Mouse (Mus musculus): ENCODE measurements around the gene Six3.
A peak's percentile ranks its signal among the peaks of the same experiment; 100 is the strongest.

The Six3 gene

GRCm38 (mm10) chr17:85613266-85613860 lies at the start of gene Six3:
Gene Six3 (plus strand): TSS chr17:85613608.
- DNase-seq: no peak

GRCm38 (mm10) chr17:85564107-85564506 lies 49.3 kb upstream of the Six3 start:
- no peak for DNase-seq

GRCm38 (mm10) chr17:85574023-85574422 lies 39.4 kb upstream of the Six3 start:
- DNase-seq: no peak

DNA sequence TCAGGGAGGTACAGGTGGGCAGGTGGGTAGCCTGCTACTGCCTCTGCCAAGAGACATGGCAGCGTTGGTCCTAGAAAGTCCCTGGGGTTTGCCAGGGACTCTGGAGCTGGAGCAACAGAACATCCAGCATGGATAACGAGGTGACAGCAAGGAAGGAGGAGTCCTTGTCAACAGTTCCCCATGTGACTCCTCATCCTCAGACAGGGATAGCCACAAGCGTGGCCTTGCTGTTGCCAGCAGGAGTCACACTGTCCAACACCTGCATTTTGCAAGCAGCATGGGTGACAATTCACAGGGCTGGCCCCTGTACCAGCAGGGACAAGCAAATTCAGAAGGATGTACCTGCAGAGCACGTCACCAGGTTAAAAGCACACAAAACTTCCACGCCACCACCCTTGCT lies 35.1 kb upstream of the Six3 start:
- DNase-seq: no peak

- DNase-seq: no peak
Observed at GRCm38 (mm10) chr17:85579350-85579749, 34.1 kb upstream of the Six3 start.

DNA sequence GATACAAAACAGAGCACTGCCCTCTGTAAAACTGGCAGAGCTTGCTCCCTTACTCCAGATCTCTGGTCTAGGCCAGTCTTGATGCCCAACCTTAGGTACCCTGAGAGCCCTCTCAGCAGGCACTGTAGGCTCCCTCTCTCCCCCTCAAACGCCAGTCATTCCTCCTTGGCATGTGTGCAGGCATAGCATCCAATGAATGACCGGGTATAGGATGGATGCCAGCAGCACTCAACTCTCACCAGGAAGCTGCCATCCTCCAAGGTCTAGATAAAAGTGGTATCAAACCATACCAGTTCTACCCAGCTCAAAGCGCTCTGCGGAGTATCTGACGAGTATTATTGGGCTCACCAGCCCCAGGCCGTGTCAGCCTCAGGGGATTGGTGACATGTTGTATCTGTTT lies 33.2 kb upstream of the Six3 start:
- DNase-seq: no peak

GRCm38 (mm10) chr17:85584170-85584569 lies 29.2 kb upstream of the Six3 start:
- no peak for DNase-seq

GRCm38 (mm10) chr17:85584573-85584972 lies 28.8 kb upstream of the Six3 start:
- DNase-seq: no peak

DNA sequence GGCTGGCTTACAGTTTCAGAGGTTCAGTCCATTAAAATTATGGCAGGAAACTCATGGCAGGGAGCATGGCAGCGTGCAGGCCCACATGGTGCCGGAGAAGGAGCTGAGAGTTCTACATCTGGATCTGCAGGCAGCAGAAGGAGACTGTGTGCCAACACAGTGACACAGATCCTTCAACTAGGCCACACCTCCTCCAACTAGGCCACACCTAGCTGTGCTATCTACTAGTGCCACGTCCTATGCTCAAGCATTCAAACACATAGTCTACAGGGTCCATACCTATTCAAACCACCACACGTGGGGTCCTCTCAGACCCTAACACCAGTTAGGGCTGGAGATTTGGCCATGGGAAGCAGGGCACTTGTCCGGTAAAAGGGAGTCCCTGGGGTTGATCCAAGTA lies 27.6 kb upstream of the Six3 start:
- DNase-seq: no peak

DNA sequence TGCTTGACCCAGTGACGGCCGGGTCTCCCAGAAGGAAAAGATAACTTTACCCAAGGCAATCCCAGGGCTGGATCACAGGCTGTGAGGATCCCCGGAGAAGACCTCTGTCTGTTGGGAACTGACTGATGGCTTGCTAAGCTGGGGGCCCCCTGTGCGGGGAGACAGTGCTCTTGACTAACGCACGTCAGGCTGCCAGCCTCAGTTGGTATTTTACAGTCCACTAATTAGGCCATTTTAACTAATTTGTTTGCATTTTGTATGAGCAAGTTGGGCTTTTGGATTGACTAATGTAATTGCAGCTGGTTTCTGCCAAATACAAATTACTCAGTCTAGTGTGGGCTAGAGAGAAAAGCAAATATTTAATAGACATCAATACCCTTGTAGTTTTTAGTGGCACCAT lies 21.4 kb upstream of the Six3 start:
- no peak for DNase-seq

- no peak for DNase-seq
Observed at GRCm38 (mm10) chr17:85595853-85596252, 17.6 kb upstream of the Six3 start.

GRCm38 (mm10) chr17:85596341-85596890 lies 17.0 kb upstream of the Six3 start:
- DNase-seq: no peak

GRCm38 (mm10) chr17:85599520-85599919 lies 13.9 kb upstream of the Six3 start:
- DNase-seq: no peak

DNA sequence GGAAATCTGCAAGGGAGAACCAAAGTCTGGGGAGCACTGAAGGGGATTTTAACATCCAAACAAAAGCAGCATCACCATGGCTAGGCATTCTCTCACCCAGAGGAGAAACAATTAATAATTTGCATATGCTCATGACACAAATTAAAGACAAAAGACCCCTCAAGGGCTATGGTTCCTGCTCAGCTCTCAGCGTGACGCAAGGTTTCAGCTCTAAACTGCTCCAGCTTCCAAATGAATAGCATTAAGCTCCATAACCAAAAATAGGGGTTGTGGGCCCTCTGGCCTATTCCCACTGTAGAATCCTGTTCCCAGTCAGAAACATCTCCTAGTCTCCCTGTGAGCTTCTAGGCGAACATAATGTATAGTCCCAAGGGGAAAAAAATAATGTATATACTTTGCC lies 6.9 kb upstream of the Six3 start:
- DNase-seq: no peak

- DNase-seq: peak; percentile 59
Observed at GRCm38 (mm10) chr17:85607556-85608365, 5.6 kb upstream of the Six3 start.

DNA sequence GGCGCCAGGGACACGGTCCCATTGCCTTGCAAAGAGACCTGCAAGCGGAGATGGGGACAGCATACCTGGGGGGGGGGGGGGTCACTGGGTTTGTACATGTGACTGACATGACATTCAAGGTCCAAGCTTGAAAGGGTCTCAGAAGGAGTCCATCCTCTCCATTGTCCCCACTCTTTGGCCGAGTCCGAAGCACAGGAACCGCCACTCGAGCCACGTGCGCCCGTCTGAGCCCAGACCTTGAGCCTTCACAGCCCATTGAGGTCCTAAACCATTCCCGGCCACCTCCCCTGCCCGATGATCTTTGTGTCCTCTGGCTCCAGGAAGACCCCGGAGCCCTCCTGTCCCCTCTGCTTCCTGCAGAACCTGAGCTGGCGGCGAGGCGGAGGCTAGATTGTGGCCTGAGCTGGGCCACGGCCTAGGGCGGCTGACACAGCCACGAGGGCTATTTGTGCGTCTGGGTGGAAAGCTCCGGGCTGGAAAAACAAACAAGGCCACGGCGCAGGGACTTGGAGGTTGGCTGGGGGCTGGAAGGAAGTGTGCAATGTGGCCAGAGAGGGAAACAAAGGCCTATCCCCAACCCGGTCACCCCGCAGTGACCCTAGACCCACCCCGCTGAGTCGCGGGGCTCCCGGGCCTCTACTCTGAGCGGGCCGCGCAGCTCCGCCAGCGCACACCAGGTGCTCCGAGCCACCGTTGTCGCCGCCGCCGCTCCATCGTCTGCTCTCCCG lies 4.9 kb upstream of the Six3 start:
- DNase-seq: peak; percentile 66

- no peak for DNase-seq
Observed at GRCm38 (mm10) chr17:85609094-85609425, 4.3 kb upstream of the Six3 start.

DNA sequence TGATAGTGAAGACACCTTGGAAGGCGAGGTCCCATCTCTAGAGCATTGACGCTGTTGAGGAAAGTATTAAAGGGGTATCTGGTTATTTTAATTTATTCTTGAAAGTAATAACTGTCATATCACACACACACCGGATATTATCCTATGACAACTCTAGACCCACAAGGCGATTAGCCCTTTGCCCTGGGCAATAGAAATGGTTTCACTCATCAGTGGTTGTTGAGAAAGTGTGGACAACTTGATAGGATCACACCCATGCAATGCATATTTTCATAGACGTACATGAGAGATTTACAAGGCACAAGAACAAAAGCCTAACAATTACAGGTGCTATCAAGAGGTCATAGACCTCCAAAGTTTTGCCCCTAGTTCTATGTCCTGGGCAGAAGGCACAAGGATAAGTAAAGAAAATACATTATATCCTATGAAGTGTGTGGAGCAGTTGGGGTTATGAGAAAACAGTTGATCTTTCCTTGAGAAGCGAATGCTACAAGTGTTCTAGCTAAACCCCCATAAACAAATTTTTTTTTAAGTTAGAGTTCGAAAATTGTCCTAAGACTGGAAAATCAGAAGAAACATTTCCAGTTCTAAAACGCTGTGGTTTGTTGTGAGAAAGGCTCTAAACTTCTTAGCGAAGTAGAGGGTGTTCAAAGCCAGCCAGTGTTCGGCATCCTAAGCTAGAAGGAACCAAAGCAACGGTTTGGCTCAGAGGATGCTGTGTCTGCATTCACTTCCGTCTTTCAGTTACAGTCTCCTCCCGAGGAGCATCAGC lies 3.6 kb upstream of the Six3 start:
- DNase-seq: peak; percentile 44

- DNase-seq: no peak
Observed at GRCm38 (mm10) chr17:85610393-85611115, 2.9 kb upstream of the Six3 start.

GRCm38 (mm10) chr17:85611521-85612515 lies 1.6 kb upstream of the Six3 start:
- DNase-seq: no peak

Measured in embryo, embryonic 11 days (tissue).